Mouse (Mus musculus): ENCODE results near the gene Map1lc3a. TPM values are rescaled to one million over a fixed set of nuclear protein-coding genes. Genes with fewer than 3 reads are reported as not detected.

The Map1lc3a gene
- total RNA-seq, 2 experiments from 2014 or later = 0.71 to 3.4 TPM

- ATAC-seq (replicated peaks; ENCODE audit: poor library complexity) = no peak
Observed at GRCm38 (mm10) chr2:155284647-155285046, 8.6 kb downstream of the Map1lc3a start.

DNA sequence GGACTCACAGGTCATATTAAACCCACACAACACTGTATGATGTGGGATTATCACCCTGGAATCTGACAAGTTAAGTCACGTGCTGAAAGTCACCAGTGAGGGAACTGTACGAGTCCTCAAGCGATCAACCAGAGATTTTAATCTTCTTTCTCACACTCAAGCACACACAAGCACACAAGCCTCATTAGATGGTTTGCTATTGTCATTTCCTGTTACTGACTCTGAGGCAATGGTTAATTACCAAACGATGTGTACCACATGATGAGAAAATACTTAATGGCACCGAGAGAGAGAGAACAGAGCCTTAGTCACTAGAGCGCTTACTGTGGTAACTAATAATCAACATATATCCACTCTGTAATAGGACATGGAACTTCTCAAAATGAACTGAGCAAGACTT is 9.6 kb downstream of the Map1lc3a start:
- no peak for ATAC-seq (replicated peaks; ENCODE audit: poor library complexity)

GRCm38 (mm10) chr2:155287456-155288250 is 11.6 kb downstream of the Map1lc3a start:
- no peak for ATAC-seq (replicated peaks; ENCODE audit: poor library complexity)

DNA sequence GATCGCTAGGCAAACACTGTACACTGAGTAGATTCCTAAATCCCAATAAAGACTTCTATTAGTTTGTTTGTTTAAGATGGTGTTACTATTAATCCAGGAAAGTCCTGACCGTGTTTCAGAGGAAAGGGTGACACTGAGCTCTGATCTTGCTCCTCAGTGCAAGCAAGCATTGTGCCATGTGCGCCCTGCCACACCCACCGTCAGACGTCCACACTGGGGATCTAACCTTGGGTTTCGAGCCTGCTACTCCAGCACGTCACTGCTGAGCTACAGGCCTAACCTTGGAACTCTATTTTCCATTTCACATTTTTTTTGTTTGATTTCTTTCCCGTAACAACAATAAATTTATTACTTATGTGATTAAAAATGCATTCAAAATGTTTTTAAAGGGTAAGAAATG is 14.0 kb downstream of the Map1lc3a start:
- ATAC-seq (replicated peaks; ENCODE audit: poor library complexity) = no peak

DNA sequence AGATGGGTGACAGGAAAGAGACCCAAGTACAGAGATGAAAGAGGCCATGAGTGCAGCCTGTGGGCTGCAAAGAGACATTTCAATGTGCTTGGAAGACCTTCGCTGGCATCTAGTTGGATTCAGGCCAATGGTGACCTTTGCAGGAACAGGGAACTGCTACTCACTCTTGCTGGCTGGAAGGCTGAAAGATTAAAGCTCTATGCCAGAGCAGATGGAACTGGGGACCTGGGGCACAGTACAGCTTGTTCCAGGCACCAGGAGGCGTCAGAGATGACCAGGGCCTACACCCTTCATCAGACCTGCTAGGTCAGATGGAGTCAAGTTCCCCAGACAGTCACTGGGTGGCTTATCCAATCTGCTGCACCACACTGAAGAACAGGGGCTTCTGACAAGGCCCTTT is 17.3 kb downstream of the Map1lc3a start:
- no peak for ATAC-seq (replicated peaks; ENCODE audit: poor library complexity)

DNA sequence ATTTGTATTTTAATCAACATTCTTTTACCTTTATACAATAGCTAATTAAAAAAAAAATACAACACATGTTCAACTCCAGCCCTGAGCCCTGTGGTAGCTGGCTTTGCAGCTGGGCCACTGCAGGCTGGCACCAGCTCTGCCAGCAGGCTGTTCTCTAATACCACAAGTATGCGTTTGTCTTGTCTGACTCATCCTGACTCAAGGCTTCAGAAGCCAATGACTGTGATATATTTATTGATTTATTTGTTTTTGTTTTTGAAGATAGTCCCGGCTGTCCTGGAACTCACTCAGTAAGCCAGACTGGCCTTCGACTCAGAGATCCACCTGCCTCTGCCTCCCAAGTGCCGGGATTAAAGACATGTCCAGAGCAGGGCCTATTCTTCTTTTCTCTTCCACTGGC is 17.8 kb downstream of the Map1lc3a start:
- ATAC-seq (replicated peaks; ENCODE audit: poor library complexity) = no peak

GRCm38 (mm10) chr2:155295453-155295852 is 19.4 kb downstream of the Map1lc3a start:
- no peak for ATAC-seq (replicated peaks; ENCODE audit: poor library complexity)

- ATAC-seq (replicated peaks; ENCODE audit: poor library complexity) = no peak
Observed at GRCm38 (mm10) chr2:155299563-155299962, 23.5 kb downstream of the Map1lc3a start.

- ATAC-seq (replicated peaks; ENCODE audit: poor library complexity) = peak; percentile 60
Observed at GRCm38 (mm10) chr2:155308936-155309592, 33.0 kb downstream of the Map1lc3a start.

GRCm38 (mm10) chr2:155313671-155314070 is 37.6 kb downstream of the Map1lc3a start:
- no peak for ATAC-seq (replicated peaks; ENCODE audit: poor library complexity)

DNA sequence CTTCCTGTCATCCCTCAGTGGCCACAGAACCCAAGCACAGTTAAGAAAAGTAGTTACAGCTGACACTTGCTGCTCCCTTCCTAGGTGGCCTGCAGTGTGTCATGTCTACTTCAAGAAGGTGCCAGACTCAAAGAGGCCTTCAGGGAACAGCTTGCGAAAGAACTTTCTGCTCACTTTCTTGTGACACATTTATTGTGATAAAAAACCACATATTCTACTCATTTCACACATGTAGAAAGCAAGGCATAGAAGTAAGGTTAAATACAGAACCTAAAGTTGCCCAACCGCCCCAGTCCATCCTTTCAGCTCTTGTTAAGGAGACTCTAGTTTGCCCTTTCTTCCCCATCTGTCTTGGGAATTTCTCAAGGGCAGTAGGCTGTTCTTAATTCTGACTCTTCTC is 42.5 kb downstream of the Map1lc3a start:
- peak; percentile 81 for ATAC-seq (replicated peaks; ENCODE audit: poor library complexity)

GRCm38 (mm10) chr2:155320596-155320995 is 44.5 kb downstream of the Map1lc3a start:
- no peak for ATAC-seq (replicated peaks; ENCODE audit: poor library complexity)

DNA sequence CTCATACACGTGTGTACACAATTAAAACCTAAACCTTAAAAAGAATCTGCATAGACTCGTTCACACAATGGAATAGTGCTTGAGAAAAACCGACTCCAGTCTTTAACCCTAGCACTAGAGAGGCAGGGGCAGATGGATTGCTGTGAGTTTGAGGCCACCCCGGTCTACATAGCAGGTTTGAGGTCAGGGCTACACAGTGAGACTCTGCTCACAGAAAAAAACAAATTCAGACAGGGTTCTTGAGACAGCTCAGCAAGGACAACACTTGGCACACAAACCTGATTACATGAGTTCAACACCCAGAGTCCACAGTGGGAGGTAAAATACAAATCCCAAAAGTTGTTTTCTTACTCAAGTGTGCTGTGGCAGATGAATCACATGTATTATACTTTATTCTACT is 49.9 kb downstream of the Map1lc3a start:
- ATAC-seq (replicated peaks; ENCODE audit: poor library complexity) = no peak

Other genes with a start within 250 kb of the Map1lc3a start
- gene Ahcy, start 201.8 kb upstream of the Map1lc3a start, total RNA-seq (2015) = 143 and 155 TPM in 2 replicates
- 103 and 109 TPM in 2 replicates for gene Ahcy, start 201.8 kb upstream of the Map1lc3a start, total RNA-seq (2017)
- gene Itch, start 142.8 kb upstream of the Map1lc3a start, total RNA-seq (2015) = 50.8 and 52.9 TPM in 2 replicates
- gene Itch, start 142.8 kb upstream of the Map1lc3a start, total RNA-seq (2017) = 48.7 and 53.4 TPM in 2 replicates
- gene Dynlrb1, start 39.8 kb upstream of the Map1lc3a start, total RNA-seq (2015) = 378 and 407 TPM in 2 replicates
- 230 and 257 TPM in 2 replicates for gene Dynlrb1, start 39.8 kb upstream of the Map1lc3a start, total RNA-seq (2017)
- gene Pigu, start 81.1 kb downstream of the Map1lc3a start, total RNA-seq (2015) = 71.3 and 79.7 TPM in 2 replicates
- 42.7 and 43.5 TPM in 2 replicates for gene Pigu, start 81.1 kb downstream of the Map1lc3a start, total RNA-seq (2017)
- 3.4 and 4.7 TPM in 2 replicates for gene Trp53inp2, start 104.8 kb downstream of the Map1lc3a start, total RNA-seq (2015)
- 3.3 and 4.2 TPM in 2 replicates for gene Trp53inp2, start 104.8 kb downstream of the Map1lc3a start, total RNA-seq (2017)
- 58.3 and 61.2 TPM in 2 replicates for gene Ncoa6, start 197.6 kb downstream of the Map1lc3a start, total RNA-seq (2015)
- 12.4 and 15.4 TPM in 2 replicates for gene Ncoa6, start 197.6 kb downstream of the Map1lc3a start, total RNA-seq (2017)
- 3.6 and 8.0 TPM in 2 replicates for gene Acss2, start 241.7 kb downstream of the Map1lc3a start, total RNA-seq (2015)
- 3.0 and 6.5 TPM in 2 replicates for gene Acss2, start 241.7 kb downstream of the Map1lc3a start, total RNA-seq (2017)
- not detected in 2 replicates for gene Ggt7, start 241.9 kb downstream of the Map1lc3a start, total RNA-seq (2015)
- gene Ggt7, start 241.9 kb downstream of the Map1lc3a start, total RNA-seq (2017) = not detected in 2 replicates